Mouse (Mus musculus): ENCODE measurements around the gene Slc25a41. TPM values are rescaled to one million over a fixed set of nuclear protein-coding genes. Genes with fewer than 3 reads are reported as not detected.

Gene Slc25a41
- polyA plus RNA-seq (2017; shearing (Covaris generic)) = not detected

- no peak for ATAC-seq
Measured at GRCm38 (mm10) chr17:57041554-57041953, at the start of gene Slc25a41. Slc25a41 (minus strand) TSS chr17:57041654.

GRCm38 (mm10) chr17:57087049-57087832, 45.8 kb upstream of the Slc25a41 start, which contains the start of gene Tubb4a:
Tubb4a (minus strand) TSS chr17:57087782.
- ATAC-seq = no peak

GRCm38 (mm10) chr17:57085970-57086757, 44.7 kb upstream of the Slc25a41 start:
- no peak for ATAC-seq

GRCm38 (mm10) chr17:57082481-57082880, 41.0 kb upstream of the Slc25a41 start:
- no peak for ATAC-seq

GRCm38 (mm10) chr17:57081234-57081842, 39.9 kb upstream of the Slc25a41 start:
- ATAC-seq = no peak

- no peak for ATAC-seq
Measured at GRCm38 (mm10) chr17:57079919-57080318, 38.5 kb upstream of the Slc25a41 start.

GRCm38 (mm10) chr17:57078336-57078735, 36.9 kb upstream of the Slc25a41 start, which contains the start of gene Dennd1c:
Dennd1c (minus strand) TSS chr17:57078514.
- ATAC-seq = peak; percentile 97

- ATAC-seq = no peak
Measured at GRCm38 (mm10) chr17:57076916-57077315, 35.5 kb upstream of the Slc25a41 start.

GRCm38 (mm10) chr17:57070699-57071098, 29.2 kb upstream of the Slc25a41 start:
- no peak for ATAC-seq

- no peak for ATAC-seq
Measured at GRCm38 (mm10) chr17:57070272-57070671, 28.8 kb upstream of the Slc25a41 start.

GRCm38 (mm10) chr17:57066908-57067307, 25.5 kb upstream of the Slc25a41 start:
- ATAC-seq = no peak

- ATAC-seq = no peak
Measured at GRCm38 (mm10) chr17:57063031-57063430, 21.6 kb upstream of the Slc25a41 start.

- ATAC-seq = no peak
Measured at GRCm38 (mm10) chr17:57062548-57062947, 21.1 kb upstream of the Slc25a41 start.

GRCm38 (mm10) chr17:57062011-57062521, 20.6 kb upstream of the Slc25a41 start:
- ATAC-seq = no peak

- ATAC-seq = peak; percentile 13
Measured at GRCm38 (mm10) chr17:57061069-57061468, 19.6 kb upstream of the Slc25a41 start.

GRCm38 (mm10) chr17:57060231-57060801, 18.9 kb upstream of the Slc25a41 start:
- ATAC-seq = peak; percentile 86

GRCm38 (mm10) chr17:57059486-57059977, 18.1 kb upstream of the Slc25a41 start, which contains the start of gene Slc25a23:
Slc25a23 (minus strand) TSS chr17:57059863.
- no peak for ATAC-seq

- ATAC-seq = no peak
Measured at GRCm38 (mm10) chr17:57058891-57059485, 17.5 kb upstream of the Slc25a41 start, which contains the start of gene Crb3. Crb3 (plus strand) TSS chr17:57059105.

GRCm38 (mm10) chr17:57056246-57056645, 14.8 kb upstream of the Slc25a41 start:
- ATAC-seq = no peak

- peak; percentile 85 for ATAC-seq
Measured at GRCm38 (mm10) chr17:57051679-57052078, 10.2 kb upstream of the Slc25a41 start.

GRCm38 (mm10) chr17:57048816-57049215, 7.4 kb upstream of the Slc25a41 start:
- ATAC-seq = no peak

GRCm38 (mm10) chr17:57047406-57047805, 6.0 kb upstream of the Slc25a41 start:
- no peak for ATAC-seq

Measured in CD4-positive, CD25-positive, alpha-beta regulatory T cell, adult 4 months (primary cell).